Mouse (Mus musculus) midbrain, embryonic 10.5 days (tissue): ENCODE results near the gene Inpp5f. TPM values are rescaled to one million over a fixed set of nuclear protein-coding genes. Genes with fewer than 3 reads are reported as not detected.

Experiments used
- DNase-seq: peaks from one replicate; pipeline ENCODE4 v3.0.0-alpha.2; 2017; ENCODE audit warnings: low spot score
- H3K27ac ChIP-seq: fragments of 300-500 bp; sonication (generic); replicated peaks from 2 replicates; pipeline ENCODE4 v1.5.1; 2016; ENCODE audit warnings: mild to moderate bottlenecking
- H3K27me3 ChIP-seq: fragments of 300-500 bp; sonication (generic); 2 replicates; pipeline ENCODE4 v1.6.1; 2016; ENCODE audit warnings: low read depth, mild to moderate bottlenecking; ENCODE audit not compliant: poor library complexity, severe bottlenecking
- H3K36me3 ChIP-seq: fragments of 300-500 bp; sonication (generic); 2 replicates; pipeline ENCODE4 v1.6.1; 2016; ENCODE audit warnings: mild to moderate bottlenecking, moderate library complexity
- H3K4me1 ChIP-seq: fragments of 300-500 bp; sonication (generic); 2 replicates; pipeline ENCODE4 v1.6.1; 2016
- H3K4me3 ChIP-seq: fragments of 300-500 bp; sonication (generic); 2 replicates; pipeline ENCODE4 v1.5.1; 2016; ENCODE audit warnings: mild to moderate bottlenecking, moderate library complexity
- H3K9me3 ChIP-seq: fragments of 300-500 bp; sonication (generic); replicated peaks from 2 replicates; pipeline ENCODE4 v1.6.1; 2016; ENCODE audit warnings: mild to moderate bottlenecking
- WGBS: fragments of 180-500 bp; shearing (Covaris S2); methylation state at CpG from one replicate; pipeline ENCODE4 v1.1.7; 2016; 5-methylcytosine and 5-hydroxymethylcytosine counted together
- polyA plus RNA-seq: library from polyadenylated mRNA; unstranded; fragments of >200 nt; fragmentation: Nextera tagmentation; extraction: Ambion mirVana; gene quantifications from 2 replicates; pipeline ENCODE4 v1.2.1, GENCODE M21; 2016

Gene Inpp5f
- polyA plus RNA-seq, 1 experiment from 2014 or later: 45.2 TPM

DNA sequence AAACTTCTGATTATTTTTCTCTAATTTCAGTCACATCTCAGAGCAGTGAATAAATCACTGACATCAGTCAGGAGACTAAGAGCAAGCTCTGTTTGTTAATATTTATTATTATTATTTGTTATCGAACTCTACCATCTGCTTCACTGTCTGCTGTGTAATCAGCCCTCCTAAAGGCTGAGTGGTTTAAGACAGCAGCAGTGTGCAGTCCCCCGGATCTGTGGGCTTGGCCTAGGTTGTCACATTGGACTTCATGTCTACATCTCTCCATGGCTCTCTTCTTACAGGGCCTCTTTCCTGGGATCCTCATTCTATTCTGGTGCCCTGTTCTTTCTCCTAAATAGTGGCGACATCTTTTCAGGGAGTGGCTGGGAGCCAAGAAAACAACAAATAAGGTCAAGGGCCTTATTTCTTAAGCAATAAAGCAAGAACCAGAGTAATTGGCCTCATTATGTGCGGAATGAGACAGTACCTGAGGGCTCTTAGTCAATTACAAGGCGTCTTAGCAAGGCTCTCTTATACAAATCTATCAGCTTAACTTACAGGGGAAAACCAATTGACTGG lies 28.9 kb downstream of the Inpp5f start:
- Histone ChIP-seq H3K36me3 (0 out of 2 replicates have a peak, but pooled peaks cover 2% of the 10 kb centered on the region), H3K27ac (no peak overlapping the region), H3K4me1 (peaks cover 10% of the 10 kb centered on the region), H3K4me3 (no peak overlapping the region), H3K9me3 (no peaks in the 10 kb centered on the region), H3K27me3 (no peaks in the 10 kb centered on the region)
- WGBS: 89% methylated on average over 5 of the region's 5 CpGs
- DNase-seq: no peak

DNA sequence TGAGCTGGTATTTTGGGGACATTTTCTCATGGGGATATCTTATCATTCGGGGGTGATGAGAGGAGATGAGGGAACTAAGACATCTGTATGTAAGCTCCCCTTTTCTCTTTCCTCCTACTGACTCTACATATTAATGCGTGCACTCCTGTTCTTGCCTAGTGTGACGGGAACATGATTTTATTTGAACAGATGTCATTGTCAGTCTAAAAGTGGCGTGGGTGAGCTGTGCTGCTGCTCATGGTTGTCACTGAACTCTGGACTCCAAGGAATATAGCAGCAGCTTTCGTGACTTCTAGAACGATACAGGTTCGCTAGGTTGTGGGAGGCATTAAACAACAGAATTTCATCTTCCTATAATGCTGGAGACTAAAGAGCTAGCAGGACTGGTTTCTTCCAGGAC lies 30.4 kb downstream of the Inpp5f start:
- Histone ChIP-seq H3K4me3 (no peak overlapping the region), H3K4me1 (peaks cover 5% of the 10 kb centered on the region; the same call in 1 of the 2 replicates), H3K27ac (no peak overlapping the region), H3K9me3 (no peaks in the 10 kb centered on the region), H3K36me3 (0 out of 2 replicates have a peak, but pooled peaks cover 2% of the 10 kb centered on the region), H3K27me3 (no peaks in the 10 kb centered on the region)
- WGBS: 86% methylated on average over 7 of the region's 7 CpGs
- DNase-seq: no peak

DNA sequence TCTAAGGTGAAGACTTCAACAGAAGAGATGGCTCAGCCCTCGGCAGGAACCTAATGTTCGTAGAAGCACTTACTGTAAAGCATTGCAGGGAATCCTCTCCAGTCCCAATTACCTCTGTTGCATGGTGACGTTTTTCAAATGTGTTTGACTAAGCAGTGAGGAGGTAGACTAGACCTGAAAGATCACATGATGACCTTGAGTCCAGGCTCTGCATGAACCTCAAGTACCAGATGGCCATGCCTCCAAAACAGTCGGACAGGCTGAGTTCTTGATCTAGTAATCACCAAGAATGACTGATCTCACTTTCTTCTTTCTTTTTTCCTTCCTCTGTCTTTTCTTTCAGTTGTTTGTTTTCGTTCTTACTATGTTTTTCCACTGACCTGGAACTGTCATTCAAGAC lies 31.3 kb downstream of the Inpp5f start:
- H3K27me3 ChIP-seq: no peaks in the 10 kb centered on the region
- H3K4me3 ChIP-seq: no peak overlapping the region
- peaks cover 5% of the 10 kb centered on the region; the same call in 1 of the 2 replicates for H3K4me1 ChIP-seq
- H3K27ac ChIP-seq: no peak overlapping the region
- H3K36me3 ChIP-seq: 0 out of 2 replicates have a peak, but pooled peaks cover 2% of the 10 kb centered on the region
- WGBS: 69% methylated on average over 5 of the region's 5 CpGs
- no peaks in the 10 kb centered on the region for H3K9me3 ChIP-seq
- no peak for DNase-seq

DNA sequence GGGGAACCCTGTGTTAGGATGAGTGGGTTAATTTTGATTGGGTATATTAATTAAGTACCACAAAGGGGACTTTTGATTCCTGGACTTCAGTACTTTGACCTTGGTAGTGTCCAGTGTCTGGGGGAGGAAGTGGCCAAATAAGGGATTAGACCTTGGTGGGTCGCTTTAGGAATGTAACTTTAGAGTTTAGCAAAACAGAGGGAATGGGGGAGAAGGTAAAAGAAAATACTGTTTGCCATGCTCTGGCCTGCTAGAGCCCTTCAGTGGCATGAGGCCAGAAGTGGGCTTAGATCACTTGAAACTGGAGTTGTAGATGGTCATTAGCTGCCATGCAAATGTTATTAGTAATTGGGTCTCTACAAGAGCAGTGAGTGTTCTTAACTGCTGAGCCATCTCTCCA lies 45.8 kb downstream of the Inpp5f start:
- H3K4me1 ChIP-seq: no peaks in the 10 kb centered on the region
- H3K36me3 ChIP-seq: peaks cover 8% of the 10 kb centered on the region
- no peaks in the 10 kb centered on the region for H3K27me3 ChIP-seq
- H3K4me3 ChIP-seq: no peak overlapping the region
- no peaks in the 10 kb centered on the region for H3K9me3 ChIP-seq
- no peak overlapping the region for H3K27ac ChIP-seq
- no peak for DNase-seq
- WGBS: 71% methylated on average over 1 of the region's 1 CpGs

DNA sequence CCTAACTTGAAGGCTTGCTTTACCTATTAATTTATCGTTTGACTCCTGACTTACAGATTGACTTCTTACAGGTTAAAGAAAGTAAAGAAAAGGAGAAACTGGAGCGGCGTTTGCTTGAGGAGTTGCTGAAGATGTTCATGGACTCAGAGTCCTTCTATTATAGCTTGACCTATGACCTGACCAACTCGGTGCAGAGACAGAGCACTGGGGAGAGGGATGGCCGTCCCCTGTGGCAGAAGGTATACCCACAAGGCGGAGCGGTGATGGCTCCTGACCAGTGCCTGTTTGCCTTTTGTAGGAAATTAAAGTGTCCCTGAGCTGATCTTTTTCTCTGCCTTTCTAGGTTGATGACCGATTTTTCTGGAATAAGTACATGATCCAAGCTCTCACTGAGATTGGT lies 52.8 kb downstream of the Inpp5f start:
- Histone ChIP-seq H3K27me3 (no peaks in the 10 kb centered on the region), H3K27ac (no peak overlapping the region), H3K9me3 (no peaks in the 10 kb centered on the region; the same call in 1 of the 2 replicates), H3K36me3 (peaks cover 29% of the 10 kb centered on the region), H3K4me1 (no peaks in the 10 kb centered on the region; the same call in 1 of the 2 replicates), H3K4me3 (no peak overlapping the region)
- 92% methylated on average over 8 of the region's 8 CpGs for WGBS
- DNase-seq: no peak

DNA sequence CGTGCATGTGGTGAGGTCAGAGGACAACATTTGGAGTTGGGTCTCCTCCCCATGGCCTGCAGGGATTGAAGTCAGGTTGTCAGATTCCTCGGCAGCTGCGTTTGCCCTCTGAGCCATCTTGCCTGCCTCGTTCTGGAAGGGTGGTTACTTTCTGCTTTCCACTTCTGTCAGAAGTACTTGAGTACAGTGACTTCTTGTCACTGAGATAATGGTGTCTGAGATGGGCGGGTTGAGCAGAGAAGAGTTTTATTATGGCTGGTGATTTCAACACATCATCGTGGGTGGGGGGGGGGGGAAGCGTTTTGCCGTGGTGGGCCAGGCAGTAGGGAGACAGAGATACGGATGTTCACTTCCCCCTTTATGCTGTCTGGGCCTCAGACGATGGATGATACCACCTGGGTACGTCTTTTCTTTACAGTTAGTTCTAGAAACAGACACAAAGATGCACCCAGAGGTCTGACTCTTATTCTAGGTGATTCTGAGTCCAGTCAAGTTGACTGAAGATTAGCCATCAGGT lies 53.8 kb downstream of the Inpp5f start:
- peaks cover 28% of the 10 kb centered on the region for H3K36me3 ChIP-seq
- no peaks in the 10 kb centered on the region for H3K27me3 ChIP-seq
- H3K9me3 ChIP-seq: no peaks in the 10 kb centered on the region; the same call in 1 of the 2 replicates
- no peak overlapping the region for H3K4me3 ChIP-seq
- DNase-seq: no peak
- H3K4me1 ChIP-seq: no peaks in the 10 kb centered on the region; the same call in 1 of the 2 replicates
- WGBS: 95% methylated on average over 11 of the region's 11 CpGs
- H3K27ac ChIP-seq: no peak overlapping the region

DNA sequence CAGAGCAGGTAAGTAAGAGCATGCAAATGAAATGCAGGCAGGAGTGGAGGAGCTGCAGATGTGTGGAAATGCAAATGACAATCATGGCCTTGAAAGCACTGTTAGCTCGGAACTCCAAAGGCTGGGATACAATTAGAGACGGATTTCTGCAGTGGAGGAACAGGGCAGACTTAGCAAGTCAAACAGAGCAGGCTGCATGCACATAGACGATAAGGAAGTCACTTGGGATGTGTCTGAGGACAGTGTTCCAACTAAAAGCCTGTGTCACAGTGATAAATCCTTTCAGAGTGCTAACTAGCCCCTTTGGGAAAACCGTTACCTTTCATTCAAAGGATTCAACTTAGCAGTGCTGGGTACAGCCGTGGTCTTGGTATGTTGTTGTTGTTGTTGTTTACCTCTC lies 56.7 kb downstream of the Inpp5f start:
- Histone ChIP-seq H3K4me3 (no peak overlapping the region), H3K27me3 (no peaks in the 10 kb centered on the region), H3K9me3 (no peaks in the 10 kb centered on the region; the same call in 1 of the 2 replicates), H3K27ac (no peak overlapping the region), H3K4me1 (peaks cover 14% of the 10 kb centered on the region), H3K36me3 (peaks cover 32% of the 10 kb centered on the region)
- DNase-seq: no peak
- 67% methylated on average over 5 of the region's 5 CpGs for WGBS

DNA sequence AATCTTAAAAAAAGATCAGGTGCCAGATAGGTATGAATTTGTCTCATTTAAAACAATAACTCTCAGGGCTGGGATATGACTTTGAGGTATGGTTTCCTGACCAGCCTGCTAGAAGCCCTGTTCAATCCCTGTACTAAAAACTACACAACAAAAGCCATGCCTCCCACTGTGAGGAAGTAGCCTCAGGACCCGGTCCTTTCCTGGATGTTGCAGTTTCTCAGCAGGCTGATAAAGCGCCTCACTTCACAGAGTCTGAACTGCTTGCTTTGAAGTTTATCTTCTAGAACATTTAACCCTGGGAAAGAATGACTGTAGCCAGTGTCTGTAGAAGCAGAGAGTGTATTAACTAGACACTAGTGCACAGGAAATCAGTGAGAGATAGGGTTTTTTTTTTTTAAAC lies 57.7 kb downstream of the Inpp5f start:
- Histone ChIP-seq H3K4me1 (peaks cover 23% of the 10 kb centered on the region), H3K4me3 (no peak overlapping the region), H3K27ac (no peak overlapping the region), H3K36me3 (peaks cover 32% of the 10 kb centered on the region), H3K27me3 (no peaks in the 10 kb centered on the region), H3K9me3 (no peaks in the 10 kb centered on the region; the same call in 1 of the 2 replicates)
- DNase-seq: no peak
- WGBS: 36% methylated on average over 2 of the region's 2 CpGs

DNA sequence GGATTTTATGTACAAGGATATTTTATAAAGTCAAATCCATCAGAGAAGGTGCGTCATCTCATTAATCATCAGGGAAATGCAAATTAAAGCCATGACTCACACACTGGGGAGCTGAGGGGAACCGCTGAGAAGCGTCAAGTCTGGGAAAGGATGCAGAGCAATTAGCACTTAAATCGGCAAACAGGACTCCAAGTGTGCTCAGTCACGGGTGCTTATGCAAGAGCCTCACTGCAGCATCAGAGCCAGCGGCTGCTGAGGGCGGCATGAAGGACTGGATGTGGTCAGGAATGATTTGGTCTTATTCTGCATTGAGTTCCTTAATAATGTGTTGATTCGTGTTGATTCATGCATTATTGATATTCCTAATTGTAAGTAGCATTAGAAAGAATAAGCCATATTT lies 60.8 kb downstream of the Inpp5f start:
- DNase-seq: no peak
- Histone ChIP-seq H3K36me3 (peaks cover 25% of the 10 kb centered on the region), H3K27ac (peak overlapping the region; percentile 81), H3K9me3 (no peaks in the 10 kb centered on the region), H3K27me3 (no peaks in the 10 kb centered on the region), H3K4me3 (peak overlapping the region; percentile 39), H3K4me1 (peaks cover 23% of the 10 kb centered on the region)
- 10% methylated on average over 8 of the region's 8 CpGs for WGBS

DNA sequence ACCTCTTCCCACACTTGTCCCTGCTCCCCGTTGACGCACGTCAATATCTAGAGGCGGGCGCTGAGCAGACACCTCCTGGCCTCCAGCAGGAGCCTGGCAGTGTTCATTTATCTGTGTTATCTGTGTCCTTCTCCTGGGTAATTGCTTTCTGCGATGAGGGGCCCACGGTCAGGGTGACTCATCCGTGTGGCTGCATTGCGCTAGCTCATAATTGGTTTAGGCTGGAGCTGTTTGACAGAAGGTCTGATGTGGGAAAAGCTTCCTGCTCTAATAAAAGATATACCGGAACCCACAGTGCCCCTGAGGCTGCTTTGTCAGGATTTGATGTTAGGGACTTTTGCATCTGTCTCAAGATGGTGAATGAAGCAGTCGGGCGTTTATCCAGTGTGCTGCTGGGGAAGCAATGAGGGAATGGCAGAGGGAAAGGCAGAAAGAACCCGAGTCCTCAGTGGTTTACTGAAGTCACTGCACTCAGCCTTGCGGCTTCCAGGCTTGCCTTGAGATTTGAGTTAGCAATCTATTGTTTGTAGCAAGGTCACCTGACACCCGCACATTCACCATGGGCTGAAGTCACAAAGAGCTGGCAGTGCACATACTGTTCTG lies 61.4 kb downstream of the Inpp5f start:
- Histone ChIP-seq H3K4me1 (peaks cover 23% of the 10 kb centered on the region), H3K27me3 (no peaks in the 10 kb centered on the region), H3K27ac (peak overlapping the region; percentile 81), H3K36me3 (peaks cover 28% of the 10 kb centered on the region), H3K9me3 (no peaks in the 10 kb centered on the region), H3K4me3 (peak overlapping the region; percentile 39)
- peak; percentile 39 for DNase-seq
- 9% methylated on average over 15 of the region's 15 CpGs for WGBS

DNA sequence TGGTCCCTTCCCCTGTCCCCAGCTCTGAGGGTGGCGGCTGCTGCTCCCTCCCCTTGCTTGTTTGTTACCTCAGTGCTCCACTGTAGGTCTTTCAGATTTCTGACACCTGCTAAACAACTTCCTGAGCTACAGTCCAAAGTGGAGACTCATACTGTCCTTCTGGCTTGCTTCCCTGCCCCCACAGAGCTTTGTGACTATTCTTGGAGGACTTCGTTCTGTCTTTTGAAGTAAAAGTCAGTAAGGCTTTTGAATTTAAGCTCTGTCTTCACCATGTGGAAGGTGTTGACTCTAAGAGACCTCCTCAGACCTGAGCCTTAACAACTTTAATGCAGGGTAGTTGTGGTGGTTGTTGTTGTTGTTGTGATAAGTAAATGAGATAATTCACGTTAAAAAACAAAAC lies 67.4 kb downstream of the Inpp5f start:
- Histone ChIP-seq H3K36me3 (peaks cover 23% of the 10 kb centered on the region), H3K4me3 (no peak overlapping the region), H3K9me3 (no peaks in the 10 kb centered on the region), H3K27ac (no peak overlapping the region), H3K4me1 (peaks cover 1% of the 10 kb centered on the region), H3K27me3 (no peaks in the 10 kb centered on the region)
- DNase-seq: no peak
- 72% methylated on average over 3 of the region's 3 CpGs for WGBS

DNA sequence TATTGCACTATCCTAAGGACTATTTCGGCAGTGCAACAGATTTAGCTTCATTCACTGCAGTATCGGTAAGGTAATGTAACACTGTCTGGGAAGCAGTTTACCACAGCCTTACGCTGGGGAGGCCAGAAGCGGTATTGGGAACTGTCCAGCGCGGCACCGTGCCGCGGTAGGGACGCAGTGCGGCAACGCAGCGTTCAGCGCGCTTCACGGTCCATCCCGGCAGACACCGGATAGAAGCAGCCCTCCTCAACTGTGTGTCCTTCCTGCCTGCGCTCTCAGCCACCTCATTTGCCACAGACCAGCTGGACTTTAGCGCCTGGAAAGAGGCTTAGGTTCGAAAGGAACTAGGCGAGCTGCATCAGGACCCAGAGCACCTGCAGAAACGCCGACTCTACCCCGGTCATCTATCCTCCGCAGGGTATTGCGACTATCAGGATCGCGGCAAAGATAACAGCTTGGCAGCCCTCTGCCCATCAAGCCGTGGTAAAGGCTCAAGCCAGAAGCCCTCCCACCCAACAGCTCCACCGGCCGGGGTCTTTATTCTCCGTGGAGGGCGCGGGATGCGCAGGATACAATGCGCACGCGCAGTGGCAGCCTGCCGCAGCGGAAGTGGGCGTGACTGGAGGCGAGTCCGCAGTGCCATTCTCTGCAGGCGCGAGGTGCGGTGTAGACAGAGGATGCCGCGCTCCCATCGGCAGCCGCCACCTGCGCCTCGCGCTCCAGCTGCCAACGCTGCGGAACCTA lies 76.9 kb downstream of the Inpp5f start:
- no peaks in the 10 kb centered on the region for H3K27me3 ChIP-seq
- peaks cover 22% of the 10 kb centered on the region for H3K9me3 ChIP-seq
- H3K4me3 ChIP-seq: peak overlapping the region; percentile 56
- peak overlapping the region; percentile 85 for H3K27ac ChIP-seq
- H3K36me3 ChIP-seq: peaks cover 66% of the 10 kb centered on the region
- peak; percentile 84 for DNase-seq
- 51% methylated on average over 56 of the region's 56 CpGs for WGBS
- H3K4me1 ChIP-seq: peaks cover 15% of the 10 kb centered on the region

DNA sequence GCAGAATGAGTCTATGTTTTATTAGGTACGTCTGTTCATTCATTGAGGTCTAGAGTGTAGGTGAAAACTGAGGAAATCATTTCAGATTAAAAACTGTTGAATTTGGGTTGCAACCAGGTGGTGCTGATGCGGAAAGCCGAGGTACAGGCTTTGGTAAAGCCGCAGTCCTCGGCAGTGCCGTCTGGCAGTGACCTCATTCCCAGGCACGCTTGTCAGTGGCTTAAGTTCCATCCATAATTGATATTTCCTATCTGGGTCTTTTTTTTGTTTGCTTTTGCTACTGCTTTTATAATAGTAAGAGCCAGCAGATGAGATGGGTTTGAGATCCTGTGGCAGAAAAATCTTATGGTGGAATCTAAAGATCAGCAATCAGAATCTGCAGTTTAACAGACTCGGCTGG lies 78.2 kb downstream of the Inpp5f start:
- 73% methylated on average over 8 of the region's 8 CpGs for WGBS
- DNase-seq: no peak
- H3K27ac ChIP-seq: no peak overlapping the region
- peaks cover 15% of the 10 kb centered on the region for H3K4me1 ChIP-seq
- no peaks in the 10 kb centered on the region for H3K27me3 ChIP-seq
- H3K36me3 ChIP-seq: peaks cover 69% of the 10 kb centered on the region
- H3K4me3 ChIP-seq: peak overlapping the region; percentile 56
- H3K9me3 ChIP-seq: peaks cover 22% of the 10 kb centered on the region
